Mouse (Mus musculus): ENCODE results near the gene Zfhx3.

Zfhx3 gene

DNA sequence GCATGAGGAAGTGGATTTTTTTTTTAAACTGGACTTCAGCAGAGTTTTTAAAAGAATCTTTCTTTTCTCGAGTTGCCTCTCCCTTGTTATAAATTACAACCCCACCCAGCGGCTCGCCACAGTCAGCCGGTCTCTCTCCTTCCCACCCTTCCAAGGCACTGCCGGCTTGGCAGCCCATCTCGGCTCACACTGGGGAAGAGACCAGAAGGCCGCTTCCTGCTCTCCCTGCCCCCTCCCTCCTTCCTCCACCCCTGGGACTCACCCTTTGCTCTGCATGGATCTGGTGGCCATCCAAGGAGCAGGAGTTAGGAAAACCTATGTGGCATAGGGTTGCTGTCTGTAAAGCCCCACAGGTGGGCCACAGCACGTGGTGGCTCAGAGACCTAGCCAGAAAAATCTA, 705.1 kb downstream of the Zfhx3 start:
- DNase-seq (ENCODE audit: low read depth, low spot score) = peak; percentile 29

DNA sequence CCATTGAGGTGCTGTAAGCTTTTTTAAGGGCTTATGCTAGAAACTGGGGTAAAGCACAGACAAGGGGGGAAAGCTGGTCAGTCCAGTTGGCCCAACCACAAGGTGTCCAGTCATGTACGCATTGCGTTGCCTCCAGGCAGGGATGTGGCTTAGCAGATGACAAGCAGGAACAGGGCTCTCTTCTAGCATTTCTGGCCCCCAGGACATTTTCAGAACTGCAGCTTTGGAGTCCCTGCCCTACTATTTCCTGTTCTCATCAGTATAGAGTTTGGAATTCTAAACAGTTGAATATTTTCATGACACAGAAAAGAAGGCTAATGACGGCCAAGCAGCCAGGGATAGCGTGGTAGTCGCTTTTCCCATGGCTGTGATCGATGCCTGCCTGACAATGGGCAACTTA, 706.5 kb downstream of the Zfhx3 start:
- DNase-seq (ENCODE audit: low read depth, low spot score) = no peak

DNA sequence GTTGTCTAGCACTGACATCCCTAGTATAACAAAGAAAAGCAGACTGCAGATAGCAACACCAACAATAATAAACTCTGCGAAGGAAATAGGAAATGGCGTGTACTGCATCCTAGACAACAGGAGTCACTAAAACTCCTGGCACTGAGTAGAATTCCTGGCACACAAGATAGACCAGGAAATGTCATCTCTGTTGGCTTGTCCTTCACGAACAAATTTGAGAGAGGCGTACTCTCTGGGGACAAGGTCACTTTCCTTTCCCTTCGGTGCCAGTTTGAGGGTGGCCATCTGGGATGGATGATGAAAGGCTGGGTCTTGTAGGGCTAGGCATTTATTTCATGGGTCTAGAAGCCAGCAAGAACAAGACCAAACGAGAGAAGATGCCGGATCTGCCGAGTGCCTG, 708.4 kb downstream of the Zfhx3 start:
- no peak for DNase-seq (ENCODE audit: low read depth, low spot score)

DNA sequence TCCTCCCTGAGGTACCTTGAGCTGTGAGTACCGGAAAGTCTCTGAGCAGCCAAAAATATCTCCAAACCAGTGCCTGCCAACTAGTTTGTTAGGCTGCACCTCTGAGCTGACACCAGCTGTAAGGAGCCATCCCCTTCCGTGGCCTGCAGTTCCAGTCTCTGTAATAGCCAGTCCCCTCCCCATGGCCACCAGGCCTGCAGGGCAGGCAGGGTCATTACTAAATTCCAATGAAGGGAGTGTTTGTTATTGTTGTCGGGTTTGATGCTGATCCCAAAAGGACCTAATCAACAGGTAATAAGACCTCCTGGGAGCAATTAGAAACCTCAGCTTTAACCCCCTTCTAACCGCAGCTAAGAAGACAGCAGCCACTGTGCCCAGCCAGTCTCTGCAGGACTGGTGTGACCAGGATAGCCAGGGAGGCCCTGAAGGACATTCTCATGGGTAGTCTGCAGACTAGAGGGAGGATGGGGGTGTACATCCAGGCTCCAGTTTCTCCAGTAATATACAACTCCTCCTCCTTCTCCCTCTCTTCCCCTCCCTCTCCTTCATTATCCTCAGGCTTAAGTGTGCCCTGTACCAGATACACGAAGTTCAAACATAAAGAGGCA, 719.1 kb downstream of the Zfhx3 start:
- no peak for DNase-seq (ENCODE audit: low read depth, low spot score)

DNA sequence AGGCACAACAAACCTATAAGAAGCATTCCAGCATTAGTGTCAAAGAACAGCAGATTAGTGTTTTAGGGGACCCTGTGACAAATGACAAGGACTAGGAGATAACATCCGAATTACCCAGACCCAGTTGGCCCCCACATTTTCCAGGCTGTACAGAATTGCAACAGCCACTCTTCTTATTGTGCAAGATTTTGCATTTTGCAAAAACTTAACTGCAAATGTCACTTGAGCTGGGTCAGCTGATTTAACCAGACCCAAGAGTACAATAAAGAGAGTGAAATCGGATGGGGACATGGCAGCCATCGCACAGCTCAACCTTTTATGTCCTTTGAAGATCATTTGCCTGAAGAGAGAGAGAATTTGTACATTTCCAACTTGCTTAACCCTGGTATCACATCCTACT, 720.3 kb downstream of the Zfhx3 start:
- DNase-seq (ENCODE audit: low read depth, low spot score) = peak; percentile 12

DNA sequence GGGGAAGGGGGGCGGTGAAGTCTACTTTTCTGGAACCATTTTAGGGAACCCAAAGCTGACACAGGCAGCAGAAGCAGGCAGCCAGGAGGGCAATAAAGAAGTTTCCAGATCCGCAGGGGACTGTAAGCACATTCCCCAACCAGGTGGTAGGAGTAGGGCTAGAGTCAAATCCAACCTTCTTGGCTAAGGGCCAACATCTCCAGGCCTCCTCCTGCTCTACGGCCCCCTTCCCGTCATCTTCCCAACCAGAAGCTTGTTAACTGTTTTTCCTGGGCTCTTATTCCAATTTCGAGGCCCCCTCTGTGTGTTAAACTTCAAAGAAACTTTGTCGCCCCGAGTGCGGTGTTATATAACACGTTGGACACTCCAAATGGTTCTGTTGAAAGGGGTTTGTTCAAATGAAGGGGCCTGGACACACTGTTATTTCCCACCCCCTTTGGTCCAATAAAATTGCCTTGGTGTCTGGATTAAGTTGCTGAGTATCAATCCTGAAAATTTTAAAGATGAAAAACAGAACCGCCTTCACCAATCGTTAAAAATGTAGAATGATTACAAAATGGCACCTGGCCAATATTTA, 729.6 kb downstream of the Zfhx3 start:
- DNase-seq (ENCODE audit: low read depth, low spot score) = no peak

DNA sequence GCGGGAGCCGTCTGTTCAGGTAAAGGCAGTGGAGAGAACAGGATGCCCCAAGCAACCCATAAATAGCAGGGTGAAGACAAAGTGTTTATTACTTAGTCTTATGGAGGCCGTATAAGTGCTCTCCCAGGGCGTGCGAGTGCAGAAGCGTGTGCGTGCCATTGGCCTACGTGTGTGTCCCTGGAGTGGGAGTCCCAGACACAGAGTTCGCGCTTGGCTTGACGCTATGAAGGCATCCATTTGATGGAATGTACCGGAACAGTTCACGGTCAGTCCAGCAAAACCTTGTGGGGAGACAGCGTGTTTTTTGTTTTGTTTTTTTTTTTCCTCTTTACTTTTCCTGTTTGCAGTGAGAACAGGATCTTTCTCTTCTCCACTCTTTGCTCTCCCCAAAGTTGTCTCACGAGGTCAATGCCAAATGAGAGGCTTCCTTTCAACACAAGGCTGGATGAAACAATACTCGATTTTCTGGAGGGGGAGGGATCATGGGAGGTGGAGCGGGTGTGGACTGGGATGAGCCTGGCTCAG, 732.6 kb downstream of the Zfhx3 start:
- no peak for DNase-seq (ENCODE audit: low read depth, low spot score)

DNA sequence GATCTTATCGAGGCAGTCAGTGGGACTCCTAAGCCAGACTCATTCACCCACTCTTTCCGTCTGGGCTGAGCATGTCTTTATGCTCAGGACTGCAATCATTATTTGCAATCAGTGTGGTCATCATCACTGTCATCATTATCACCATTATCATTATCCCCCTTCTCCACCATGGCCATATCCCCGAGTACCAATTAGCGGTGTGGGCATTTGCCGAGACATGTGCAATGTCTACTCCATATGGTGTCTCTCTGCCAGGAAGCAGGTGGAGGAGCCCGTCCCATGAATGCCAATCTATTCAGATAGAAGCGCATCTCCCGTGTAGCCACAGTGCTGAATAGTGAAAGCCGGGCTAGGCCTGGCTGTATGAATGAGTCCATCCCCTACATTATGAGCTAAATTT, 747.2 kb downstream of the Zfhx3 start:
- no peak for DNase-seq (ENCODE audit: low read depth, low spot score)

DNA sequence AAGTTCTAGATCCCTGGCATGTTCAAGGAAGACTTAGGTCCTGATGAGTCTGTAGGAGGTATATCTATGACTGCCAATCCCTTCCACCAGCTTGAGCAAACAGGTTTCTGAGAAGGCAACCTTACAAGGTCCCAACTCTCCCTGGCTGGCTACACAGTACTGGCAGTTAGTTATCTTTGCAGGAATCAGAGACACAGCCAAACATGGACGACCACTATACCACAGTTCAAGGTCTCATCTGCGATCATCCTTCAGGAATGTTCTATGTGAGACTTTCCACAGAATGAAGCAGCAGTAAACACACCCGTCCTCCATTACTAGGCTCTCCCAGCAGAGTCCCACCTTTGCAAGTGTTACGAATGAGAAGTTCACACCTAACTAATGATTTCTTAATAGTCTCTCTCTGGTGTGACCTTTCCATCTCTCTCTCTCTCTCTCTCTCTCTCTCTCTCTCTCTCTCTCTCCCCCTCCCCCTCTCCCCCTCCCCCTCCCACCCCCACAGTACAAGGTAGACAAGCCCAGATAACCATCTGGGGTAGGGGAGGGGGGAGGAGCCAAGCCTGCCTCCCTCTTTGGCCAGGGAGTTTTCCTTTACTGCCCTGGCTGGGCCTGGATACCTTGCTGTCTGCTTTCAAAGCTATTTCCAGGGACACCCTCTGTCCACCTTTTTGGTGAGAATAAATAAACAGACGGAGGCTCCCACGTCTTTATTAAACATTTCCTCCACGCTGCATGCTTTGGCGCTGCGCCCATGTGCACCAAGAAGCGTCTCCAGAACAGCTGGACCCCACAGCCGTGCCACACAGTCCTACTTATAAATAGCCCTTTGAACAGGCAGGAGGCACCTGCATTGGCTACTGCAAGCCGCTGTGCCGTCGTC, 748.4 kb downstream of the Zfhx3 start:
- no peak for DNase-seq (ENCODE audit: low read depth, low spot score)

DNA sequence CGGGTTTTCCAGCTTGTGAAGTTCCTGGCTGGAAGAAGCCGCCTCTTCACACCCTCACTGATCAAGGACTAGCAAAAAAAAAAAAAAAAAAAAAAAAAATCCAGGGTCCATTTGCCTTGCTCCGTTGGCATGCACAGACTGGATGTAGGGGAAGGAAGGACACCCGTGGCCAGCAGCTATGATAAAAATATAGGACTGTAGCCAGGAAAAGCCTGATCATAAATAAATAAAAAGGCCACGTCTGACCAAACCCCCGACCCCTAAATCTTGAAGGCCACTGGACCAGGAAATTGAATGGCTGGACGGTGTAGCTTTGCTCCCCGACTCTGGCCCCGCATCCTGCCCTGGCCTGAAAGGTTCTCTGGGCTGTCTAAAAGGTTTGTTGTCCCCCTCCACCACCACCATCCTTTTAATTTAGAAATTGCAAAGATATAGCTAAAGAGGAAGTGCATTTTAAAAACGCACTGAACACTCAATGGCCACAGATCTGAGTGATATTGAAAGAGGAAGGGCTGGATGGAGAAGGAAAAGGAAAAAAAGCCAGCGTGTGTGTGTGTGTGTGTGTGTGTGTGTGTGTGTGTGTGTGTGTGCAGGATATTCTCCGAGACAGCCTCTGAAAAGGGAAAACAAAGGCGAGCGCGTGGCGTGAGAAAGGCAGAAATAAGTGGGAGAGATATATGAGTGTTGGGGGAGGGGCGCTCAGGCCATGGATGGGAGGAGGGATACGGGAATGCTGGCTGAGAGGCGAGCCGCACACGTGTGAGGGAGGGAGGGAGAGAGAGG, 749.2 kb downstream of the Zfhx3 start:
- DNase-seq (ENCODE audit: low read depth, low spot score) = no peak

DNA sequence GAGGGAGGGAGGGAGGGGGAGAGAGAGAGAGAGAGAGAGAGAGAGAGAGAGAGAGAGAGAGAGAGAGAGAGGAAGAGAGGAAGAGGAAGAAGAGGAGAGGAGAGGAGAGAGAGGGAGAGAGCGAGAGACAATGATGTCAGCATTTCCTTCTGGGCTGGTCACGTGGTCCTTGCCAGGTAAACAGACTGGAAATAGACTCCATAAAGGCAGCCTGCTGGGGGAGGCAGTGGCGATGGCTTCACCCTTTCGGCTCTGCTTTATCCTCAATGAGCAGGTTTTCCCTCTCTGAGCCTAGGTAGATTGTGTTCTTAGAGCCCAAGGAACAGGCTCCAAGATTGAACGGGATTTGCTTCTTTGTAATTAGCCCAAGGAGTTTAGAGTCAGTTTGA, 749.8 kb downstream of the Zfhx3 start:
- no peak for DNase-seq (ENCODE audit: low read depth, low spot score)

DNA sequence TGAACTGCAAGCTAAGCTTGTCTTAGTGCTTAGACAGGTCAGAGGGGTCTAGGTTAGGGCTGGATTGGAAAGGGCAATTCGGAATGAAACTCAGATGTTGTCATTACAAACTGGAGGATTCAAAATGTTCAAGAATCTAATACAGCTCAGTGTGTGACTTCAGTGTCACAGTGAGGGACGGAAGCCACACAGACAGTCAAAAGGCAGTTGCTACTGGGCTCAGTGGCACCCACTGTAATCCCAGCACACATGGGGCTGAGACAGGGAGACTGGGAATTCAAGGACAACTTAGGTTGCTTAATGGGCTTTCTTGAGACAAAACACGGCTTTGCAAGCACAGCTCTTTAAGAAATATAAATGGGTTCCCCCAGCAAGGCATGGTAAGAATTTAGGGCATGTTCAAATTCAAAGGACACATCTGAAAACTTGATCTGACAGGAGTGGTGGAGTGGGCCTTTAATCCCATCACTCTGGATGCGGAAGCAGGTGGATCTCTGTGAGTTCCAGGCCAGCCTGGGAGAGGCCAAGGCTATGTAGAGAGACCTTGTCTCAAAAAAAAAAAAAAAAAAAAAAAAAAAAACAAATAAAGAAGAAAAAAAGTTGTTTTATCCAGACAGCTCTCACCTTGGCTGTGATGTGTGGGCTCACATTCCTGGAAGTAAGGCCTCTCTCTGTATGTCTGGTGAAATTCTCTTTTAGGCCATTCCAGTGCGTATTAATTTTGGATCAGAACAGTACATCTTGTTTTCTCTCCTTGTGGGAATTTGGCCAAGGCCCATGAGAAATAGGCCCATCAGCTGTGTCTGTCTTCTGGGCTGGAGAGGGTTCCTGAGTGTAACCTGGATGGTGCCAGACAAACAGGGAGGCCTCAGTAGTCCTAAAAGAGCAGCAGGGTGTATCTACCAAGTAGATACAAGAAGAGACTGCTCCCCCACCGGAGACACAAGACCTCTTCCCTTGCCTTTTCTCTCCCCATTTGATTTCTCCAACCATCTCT, 750.5 kb downstream of the Zfhx3 start:
- no peak for DNase-seq (ENCODE audit: low read depth, low spot score)

DNA sequence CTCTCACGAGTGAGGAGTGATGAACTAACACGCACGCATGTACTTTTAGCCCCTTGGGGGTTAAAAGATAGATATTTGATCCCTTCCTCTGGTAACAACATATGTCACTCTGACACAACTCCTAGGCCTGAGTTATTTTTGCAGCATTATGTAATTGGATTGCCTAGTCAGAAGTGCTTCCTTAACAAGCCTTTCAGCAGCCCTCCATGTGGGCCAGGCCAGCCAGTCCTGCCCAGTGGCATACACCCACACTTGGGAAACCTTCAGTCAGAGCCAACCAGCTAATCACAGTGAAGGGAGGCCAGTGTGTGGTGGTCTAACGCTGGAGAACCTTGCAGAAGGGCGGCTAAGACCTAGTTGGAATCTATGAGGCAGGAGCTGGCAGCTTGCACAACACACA, 751.4 kb downstream of the Zfhx3 start:
- peak; percentile 82 for DNase-seq (ENCODE audit: low read depth, low spot score)

DNA sequence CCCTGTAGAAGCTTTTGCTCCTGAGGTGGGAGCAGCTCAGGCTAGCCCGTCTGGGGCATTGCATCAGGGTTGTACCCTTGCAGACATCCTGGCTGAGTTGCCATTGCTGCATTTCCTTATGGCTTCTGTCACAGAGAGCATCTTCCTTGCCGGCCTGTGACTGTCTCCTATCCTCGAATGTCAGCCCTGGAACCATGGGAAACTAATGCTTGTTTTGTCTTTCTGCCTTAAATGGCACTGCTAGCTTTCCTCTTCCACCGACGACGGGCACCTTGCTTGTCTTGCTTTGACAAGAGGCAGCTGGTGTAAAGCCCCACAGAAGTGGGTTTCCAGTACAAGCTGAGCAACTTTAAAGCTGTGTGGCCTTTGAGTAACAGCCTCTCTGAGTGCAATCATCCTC, 752.1 kb downstream of the Zfhx3 start:
- no peak for DNase-seq (ENCODE audit: low read depth, low spot score)

DNA sequence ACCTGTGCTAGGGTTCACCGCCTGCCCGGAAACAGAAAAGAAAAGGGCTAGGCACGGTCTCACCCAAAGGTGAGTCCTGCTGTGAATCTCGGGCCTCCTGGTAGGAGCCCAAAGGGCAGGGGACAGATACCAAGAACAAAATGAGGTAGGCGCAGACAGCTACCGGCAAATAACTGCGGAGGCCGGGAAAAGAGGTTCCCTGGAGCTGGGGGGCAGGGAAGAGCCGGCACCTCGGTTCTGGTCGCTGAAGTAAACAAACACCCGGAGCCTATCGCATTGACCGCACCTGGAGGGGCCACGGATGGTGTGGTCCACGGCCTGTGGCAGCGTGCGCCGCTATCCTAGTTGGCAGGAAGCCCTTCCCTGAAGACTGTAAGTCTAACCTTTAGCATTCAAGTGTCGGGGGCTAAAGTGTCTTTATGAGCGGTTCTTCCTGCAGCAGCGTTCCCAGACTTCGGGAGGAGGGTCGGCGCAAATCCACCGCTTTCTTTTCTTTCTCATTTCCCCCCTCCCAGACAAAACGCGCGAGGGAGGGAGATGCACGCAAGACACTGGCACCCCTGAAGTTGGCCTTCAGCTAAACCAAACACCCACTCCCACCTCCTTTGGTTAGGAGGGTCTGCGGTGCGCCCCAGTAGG, 752.9 kb downstream of the Zfhx3 start:
- no peak for DNase-seq (ENCODE audit: low read depth, low spot score)

DNA sequence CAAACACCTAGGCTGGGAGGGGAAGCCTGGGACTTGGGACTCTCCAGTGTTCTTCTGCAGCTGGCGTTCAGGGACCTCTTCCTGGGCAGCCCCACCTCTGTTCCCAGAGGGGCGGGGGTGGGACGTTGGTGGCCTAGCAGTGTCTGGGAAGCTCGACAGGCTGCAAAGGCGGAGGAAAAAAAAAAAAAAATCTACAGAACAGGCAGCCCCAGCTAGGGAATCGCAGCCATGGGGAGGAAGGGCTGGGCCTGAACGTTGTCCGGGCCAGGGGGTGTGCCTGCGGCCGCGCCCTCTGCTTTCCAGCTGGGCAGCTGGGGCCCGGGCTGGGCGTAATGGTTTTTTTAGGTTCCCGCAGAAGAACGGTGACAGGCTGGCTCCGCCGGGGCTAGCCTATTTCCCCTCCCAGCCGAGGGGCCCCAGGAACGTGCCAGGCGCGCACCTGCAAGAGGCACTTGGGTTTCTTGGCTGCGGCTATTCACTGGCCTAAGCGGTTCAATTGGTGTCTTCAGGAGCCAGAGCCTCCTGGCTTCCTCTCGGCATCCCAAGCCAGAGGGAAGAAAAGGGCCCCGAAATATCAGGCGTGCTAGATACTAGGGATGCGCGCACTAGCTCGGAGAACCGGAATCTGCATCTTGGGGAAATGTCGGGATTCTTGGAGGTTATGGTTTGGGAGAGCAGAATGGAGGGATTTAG, 753.6 kb downstream of the Zfhx3 start:
- no peak for DNase-seq (ENCODE audit: low read depth, low spot score)

DNA sequence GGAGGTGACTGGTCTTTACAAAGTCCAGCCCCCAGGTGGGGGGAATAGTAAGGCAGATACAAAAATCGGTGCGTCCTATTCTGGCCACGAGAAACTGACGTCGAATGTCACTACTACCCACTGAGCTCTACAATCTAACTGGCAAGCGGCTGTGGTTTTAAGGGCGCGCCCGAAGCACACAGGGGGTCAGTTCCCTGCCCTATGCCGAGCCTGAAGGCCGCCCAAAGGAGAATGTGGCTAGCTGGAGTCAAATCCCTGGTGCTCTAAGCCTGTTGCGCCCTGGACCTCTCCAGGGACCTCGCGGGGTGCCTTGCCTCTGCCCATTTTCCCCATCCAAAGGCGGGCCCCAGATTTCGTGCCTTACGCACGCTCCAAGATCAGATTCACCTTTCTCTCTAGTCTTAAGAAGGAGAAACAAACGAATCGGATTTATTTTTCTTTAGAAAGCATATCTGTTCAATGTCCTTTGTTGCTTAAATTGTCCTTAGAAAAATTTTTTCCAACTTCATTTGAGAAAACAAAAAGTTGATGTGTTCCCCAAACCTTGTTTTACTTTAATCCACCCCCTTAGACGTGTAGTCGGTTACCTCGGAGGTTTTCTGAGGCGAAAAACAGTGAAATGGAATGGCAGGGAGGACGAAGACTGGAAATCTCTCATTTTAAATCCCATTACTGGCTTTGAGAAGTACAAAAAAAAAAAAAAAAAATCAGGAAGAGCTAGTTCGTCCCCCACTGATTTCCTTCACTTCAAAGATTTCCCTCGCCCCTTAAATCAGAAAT, 754.4 kb downstream of the Zfhx3 start:
- no peak for DNase-seq (ENCODE audit: low read depth, low spot score)

DNA sequence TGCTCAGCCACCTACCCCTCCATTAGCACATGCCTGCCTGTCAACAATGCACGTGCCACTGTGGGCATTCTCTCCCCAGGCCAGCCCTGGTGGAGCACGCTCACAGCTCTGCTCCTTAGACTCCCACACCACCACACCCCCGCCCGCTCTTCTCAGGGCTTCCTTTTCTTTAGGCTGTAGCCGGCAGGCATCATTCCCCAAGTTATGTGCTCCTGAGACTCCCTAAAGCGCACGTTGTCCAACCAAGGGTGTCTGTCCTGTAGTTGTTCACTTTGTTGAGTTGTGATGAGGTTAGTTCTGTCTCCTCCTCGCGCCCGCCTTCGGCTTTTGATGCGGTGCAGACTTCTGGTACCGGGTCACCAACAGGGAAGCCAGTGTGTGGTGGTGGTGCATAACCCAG, 755.1 kb downstream of the Zfhx3 start:
- no peak for DNase-seq (ENCODE audit: low read depth, low spot score)

DNA sequence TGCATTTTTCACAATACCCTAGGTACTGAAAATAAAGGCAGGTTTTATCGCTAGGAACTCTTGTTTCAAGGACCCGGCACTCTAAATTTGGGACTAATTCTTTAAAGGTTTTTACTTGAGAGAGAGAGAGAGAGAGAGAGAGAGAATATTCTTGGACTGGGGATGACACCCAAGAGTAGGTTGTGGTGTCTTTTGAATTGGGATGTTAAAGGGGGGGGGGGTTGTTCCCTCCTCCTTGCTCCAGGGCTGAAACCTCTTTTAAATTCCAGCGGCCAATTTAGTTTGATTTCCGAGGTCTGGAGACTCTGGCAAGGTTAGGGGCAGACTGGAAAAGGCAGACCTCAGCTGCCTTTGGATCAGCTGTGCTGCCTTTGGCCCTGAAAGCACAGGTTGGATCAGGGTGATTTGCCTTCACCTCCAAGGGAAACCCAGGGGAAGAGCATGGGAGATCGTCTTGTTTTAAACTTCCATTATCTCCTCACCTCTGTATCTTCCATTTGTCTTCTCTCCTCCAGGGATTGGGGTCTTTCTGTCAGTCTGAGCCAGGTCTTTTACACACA, 755.7 kb downstream of the Zfhx3 start:
- no peak for DNase-seq (ENCODE audit: low read depth, low spot score)
